Mouse (Mus musculus): ENCODE results near the gene Mmp23.
"Not testable (repeated sequence)": the region's sequence is repeated elsewhere in the genome, so short reads cannot be mapped to it uniquely, and the experiment has no call there.

GRCm38 (mm10) chr4:155670236-155670635 is 17.1 kb upstream of the Mmp23 start:
- TF ChIP-seq CTCF (IDR thresholded peaks at IDR 0.05; ENCODE audit: control insufficient read depth, insufficient read depth, insufficient replicate concordance, low read depth, low read length); POLR2A (IDR thresholded peaks at IDR 0.05; ENCODE audit: control insufficient read depth, low read depth, low read length): not testable (repeated sequence)
